Mouse (Mus musculus) spleen, adult 2 months (tissue): ENCODE data around the gene Ddx27.

ENCODE experiments used
- CTCF ChIP-seq: fragments of 200-500 bp; IDR thresholded peaks from 2 replicates; pipeline ENCODE4 v1.5.1; 2011; ENCODE audit warnings: mild to moderate bottlenecking, inconsistent platforms; ENCODE audit not compliant: insufficient read depth, insufficient read length, insufficient replicate concordance; ENCODE audit errors: extremely low read depth
- POLR2A ChIP-seq: fragments of 200-500 bp; IDR thresholded peaks from 2 replicates; pipeline ENCODE4 v1.6.1; 2011; ENCODE audit warnings: low read depth, low read length, inconsistent platforms

DNA sequence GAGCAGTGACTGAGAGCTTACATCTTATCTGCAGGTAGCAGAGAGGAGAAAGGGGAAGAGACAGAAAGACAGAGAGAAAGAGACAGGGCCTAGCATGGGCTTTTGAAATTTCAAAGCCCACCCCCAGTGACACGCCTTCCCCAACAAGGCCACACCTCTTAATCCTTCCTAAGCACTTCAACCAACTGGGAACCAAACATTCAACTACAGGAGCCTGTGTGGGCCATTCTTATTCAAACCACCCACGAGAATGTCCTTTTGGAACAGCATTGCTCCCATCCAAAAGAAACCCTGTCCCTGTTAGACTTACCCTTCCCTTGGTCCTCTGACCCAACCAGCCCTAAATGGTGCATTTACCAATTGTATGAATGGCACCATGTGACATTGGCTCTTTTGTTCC, 61.8 kb downstream of the Ddx27 start:
- TF ChIP-seq CTCF (no peak), POLR2A (no peak)
